Mouse (Mus musculus) MEL (cell line): ENCODE measurements around the gene Tex36. TPM values are rescaled to one million over a fixed set of nuclear protein-coding genes. Genes with fewer than 3 reads are reported as not detected.

Experiments
- DNase-seq: peaks from one replicate; pipeline ENCODE4 v3.0.0; 2011; ENCODE audit warnings: low read depth, low spot score
- H3K27ac ChIP-seq: 2 replicates; pipeline ENCODE4 v1.5.1; 2012; ENCODE audit warnings: low read depth, mild to moderate bottlenecking, control low read depth, low read length, moderate library complexity; ENCODE audit not compliant: control insufficient read depth
- H3K27me3 ChIP-seq, 2 experiments: fragments of 150-350 bp in 1 of 2; sonication (generic) in 1 of 2; 2 replicates each; pipeline ENCODE4 v1.6.1; 2012; ENCODE audit warnings: low read length in 2 of 2, mild to moderate bottlenecking in 2 of 2, improper control_type of control experiment in 1 of 2, moderate library complexity in 1 of 2; ENCODE audit not compliant: insufficient read depth in 2 of 2, control insufficient read depth in 1 of 2
- H3K36me3 ChIP-seq, 2 experiments: 2 replicates each; pipeline ENCODE4 v1.6.1; 2012 to 2014; ENCODE audit warnings: low read length in 2 of 2, improper control_type of control experiment in 1 of 2, inconsistent platforms in 1 of 2, mild to moderate bottlenecking in 1 of 2; ENCODE audit not compliant: insufficient read depth in 2 of 2, control insufficient read depth in 1 of 2
- H3K4me1 ChIP-seq, 2 experiments: fragments of 150-350 bp in 1 of 2; sonication (generic) in 1 of 2; 2 replicates each; pipeline ENCODE4 v1.6.1; 2012; ENCODE audit warnings: low read length in 2 of 2, improper control_type of control experiment in 1 of 2, mild to moderate bottlenecking in 1 of 2; ENCODE audit not compliant: insufficient read depth in 2 of 2, control insufficient read depth in 1 of 2
- H3K4me3 ChIP-seq, 2 experiments: fragments of 150-350 bp in 1 of 2; sonication (generic) in 1 of 2; 2 replicates each; pipeline ENCODE4 v1.5.1; 2012; ENCODE audit warnings: low read depth in 2 of 2, low read length in 2 of 2, mild to moderate bottlenecking in 2 of 2, moderate library complexity in 2 of 2, control low read depth in 1 of 2, improper control_type of control experiment in 1 of 2; ENCODE audit not compliant: control insufficient read depth in 1 of 2, insufficient read depth in 1 of 2
- H3K79me2 ChIP-seq: 2 replicates; pipeline ENCODE4 v1.6.1; 2012; ENCODE audit warnings: mild to moderate bottlenecking, low read length, moderate library complexity; ENCODE audit not compliant: control insufficient read depth, poor library complexity, insufficient read depth
- H3K9ac ChIP-seq: 2 replicates; pipeline ENCODE4 v1.6.1; 2012; ENCODE audit warnings: low read depth, mild to moderate bottlenecking, control low read depth, low read length, moderate library complexity; ENCODE audit not compliant: control insufficient read depth, poor library complexity, severe bottlenecking
- H3K9me3 ChIP-seq: fragments of 150-350 bp; sonication (generic); replicated peaks from 2 replicates; pipeline ENCODE4 v1.6.1; 2012; ENCODE audit warnings: mild to moderate bottlenecking, low read length, improper control_type of control experiment, moderate library complexity; ENCODE audit not compliant: insufficient read depth
- CHD2 ChIP-seq: IDR thresholded peaks from 2 replicates; pipeline ENCODE4 v1.6.1; 2011; ENCODE audit warnings: low read length, improper control_type of control experiment
- CTCF ChIP-seq, 3 experiments: IDR thresholded peaks in 2 of 3; conservative IDR thresholded peaks in 1 of 3; 2 replicates each; pipeline ENCODE4 v1.5.1; 2011 to 2012; ENCODE audit warnings: low read length in 3 of 3, low read depth in 2 of 3, mild to moderate bottlenecking in 2 of 3, improper control_type of control experiment in 1 of 3, inconsistent platforms in 1 of 3, mixed read lengths in 1 of 3, moderate library complexity in 1 of 3; ENCODE audit not compliant: control insufficient read depth in 1 of 3, insufficient read depth in 1 of 3, poor library complexity in 1 of 3, severe bottlenecking in 1 of 3
- E2F4 ChIP-seq: IDR thresholded peaks from 2 replicates; pipeline ENCODE4 v1.6.1; 2011; ENCODE audit warnings: low read depth, low read length, improper control_type of control experiment, borderline replicate concordance
- ELF1 ChIP-seq: IDR thresholded peaks from 2 replicates; pipeline ENCODE4 v1.6.1; 2014; ENCODE audit warnings: low read depth, mild to moderate bottlenecking, inconsistent platforms, low read length, improper control_type of control experiment, moderate library complexity
- EP300 ChIP-seq, 2 experiments: IDR thresholded peaks; 2 replicates each; pipeline ENCODE4 v1.6.1; 2011; ENCODE audit warnings: improper control_type of control experiment in 2 of 2, low read length in 2 of 2, low read depth in 1 of 2, mild to moderate bottlenecking in 1 of 2
- HCFC1 ChIP-seq: IDR thresholded peaks from 2 replicates; pipeline ENCODE4 v1.6.1; 2012; ENCODE audit warnings: low read depth, mild to moderate bottlenecking, inconsistent platforms, low read length, improper control_type of control experiment, moderate library complexity
- JUND ChIP-seq: IDR thresholded peaks from 2 replicates; pipeline ENCODE4 v1.6.1; 2011; ENCODE audit warnings: low read depth, mild to moderate bottlenecking, improper control_type of control experiment, low read length
- KAT2A ChIP-seq: conservative IDR thresholded peaks from 2 replicates; pipeline ENCODE4 v1.6.1; 2012; ENCODE audit warnings: low read depth, low read length, improper control_type of control experiment, inconsistent platforms
- MAFK ChIP-seq: IDR thresholded peaks from 2 replicates; pipeline ENCODE4 v1.6.1; 2011; ENCODE audit warnings: low read depth, mild to moderate bottlenecking, low read length, improper control_type of control experiment, borderline replicate concordance
- MEF2A ChIP-seq: IDR thresholded peaks from 2 replicates; pipeline ENCODE4 v1.6.1; 2014; ENCODE audit warnings: low read depth, mild to moderate bottlenecking, inconsistent platforms, low read length, improper control_type of control experiment; ENCODE audit not compliant: poor library complexity, insufficient replicate concordance, severe bottlenecking; ENCODE audit errors: extremely low read depth
- NELFE ChIP-seq: IDR thresholded peaks from 2 replicates; pipeline ENCODE4 v1.6.1; 2011; ENCODE audit warnings: low read depth, low read length, improper control_type of control experiment
- POLR2AphosphoS2 ChIP-seq: IDR thresholded peaks from 2 replicates; pipeline ENCODE4 v1.6.1; 2011; ENCODE audit warnings: low read length, improper control_type of control experiment
- POLR2AphosphoS5 ChIP-seq: IDR thresholded peaks from 2 replicates; pipeline ENCODE4 v1.6.1; 2012; ENCODE audit warnings: low read depth, borderline replicate concordance, mild to moderate bottlenecking, inconsistent platforms, low read length, moderate library complexity, mixed read lengths
- RCOR1 ChIP-seq: IDR thresholded peaks from 2 replicates; pipeline ENCODE4 v1.6.1; 2012; ENCODE audit warnings: low read depth, mild to moderate bottlenecking, inconsistent platforms, low read length, improper control_type of control experiment
- SIN3A ChIP-seq: IDR thresholded peaks from 2 replicates; pipeline ENCODE4 v1.6.1; 2012; ENCODE audit warnings: low read length, improper control_type of control experiment, inconsistent platforms
- TAL1 ChIP-seq: IDR thresholded peaks from 2 replicates; pipeline ENCODE4 v1.6.1; 2012; ENCODE audit warnings: mild to moderate bottlenecking, inconsistent platforms, low read length, moderate library complexity, mixed read lengths
- TCF12 ChIP-seq: IDR thresholded peaks from 2 replicates; pipeline ENCODE4 v1.6.1; 2014; ENCODE audit warnings: low read depth, mild to moderate bottlenecking, inconsistent platforms, low read length, improper control_type of control experiment, moderate library complexity
- ZKSCAN1 ChIP-seq: IDR thresholded peaks from 2 replicates; pipeline ENCODE4 v1.6.1; 2012; ENCODE audit warnings: low read depth, mild to moderate bottlenecking, inconsistent platforms, low read length, improper control_type of control experiment, moderate library complexity
- ZMIZ1 ChIP-seq: IDR thresholded peaks from 2 replicates; pipeline ENCODE4 v1.6.1; 2012; ENCODE audit warnings: low read depth, mild to moderate bottlenecking, inconsistent platforms, low read length, improper control_type of control experiment, moderate library complexity
- polyA plus RNA-seq, 2 experiments: library from polyadenylated mRNA; stranded (reverse) in 1 of 2; unstranded in 1 of 2; fragments of >175 nt in 1 of 2; fragments of >200 nt in 1 of 2; gene quantifications; 2 replicates each; pipeline versions ENCODE4 v1.2.1 to v1.2.4; 2012; ENCODE audit warnings: low replicate concordance in 2 of 2, low read depth in 1 of 2; ENCODE audit not compliant: insufficient read length in 2 of 2, insufficient read depth in 1 of 2, missing spikeins in 1 of 2
- total RNA-seq: library from RNA; depleted of rRNA; stranded (reverse); fragments of 300-350 nt; gene quantifications from 2 replicates; pipeline ENCODE4 v1.2.3, GENCODE M21; 2012

The Tex36 gene
- total and polyA plus RNA-seq, 3 experiments = not detected

DNA sequence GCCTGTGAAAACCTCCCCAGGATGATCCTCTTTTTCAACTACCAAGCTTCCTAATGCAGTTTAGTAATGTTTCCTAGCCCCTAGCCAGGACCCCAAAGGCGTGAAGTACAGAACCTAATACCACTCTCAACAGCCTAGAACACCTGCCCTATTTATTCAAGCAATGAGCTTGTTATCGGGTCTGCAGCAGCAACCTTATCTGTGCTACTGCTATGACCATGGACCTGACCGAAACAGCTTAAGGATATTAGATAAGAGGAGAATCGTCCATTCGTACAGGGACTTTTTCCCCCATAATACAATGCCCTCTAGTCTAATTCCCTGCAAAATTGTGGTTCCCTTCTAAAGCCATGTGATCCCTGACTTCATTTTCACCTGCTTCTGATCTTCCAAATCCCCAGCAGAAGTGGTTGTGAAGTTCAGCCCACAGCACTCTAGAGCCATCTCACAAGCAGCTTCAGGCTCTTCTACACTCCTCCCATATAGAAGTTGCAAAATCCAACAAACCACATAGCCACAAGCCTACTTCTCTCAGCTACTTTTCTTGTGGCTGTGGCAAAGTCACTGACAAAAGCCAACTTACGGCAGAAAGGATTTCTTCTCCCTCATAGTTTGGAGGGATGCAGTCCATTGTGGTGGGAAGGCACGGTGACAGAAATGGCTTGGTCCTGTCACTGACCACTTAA is 49.5 kb downstream of the Tex36 start (continued):
- TF ChIP-seq JUND (no peak), ZMIZ1 (no peak), EP300 (IDR thresholded peaks at IDR 0.05; ENCODE audit: low read depth in 1 of 2, low read length in 2 of 2) (peak; percentile 66 to 71; a peak in 3 of 4 replicates), SIN3A (no peak), E2F4 (no peak), CTCF (IDR thresholded peaks at IDR 0.05 in 2 of 3, conservative IDR thresholded peaks at IDR 0.05 in 1 of 3; ENCODE audit: control insufficient read depth in 1 of 3, insufficient read depth in 1 of 3, low read depth in 2 of 3, low read length in 3 of 3, poor library complexity in 1 of 3, severe bottlenecking in 1 of 3) (no peak)

DNA sequence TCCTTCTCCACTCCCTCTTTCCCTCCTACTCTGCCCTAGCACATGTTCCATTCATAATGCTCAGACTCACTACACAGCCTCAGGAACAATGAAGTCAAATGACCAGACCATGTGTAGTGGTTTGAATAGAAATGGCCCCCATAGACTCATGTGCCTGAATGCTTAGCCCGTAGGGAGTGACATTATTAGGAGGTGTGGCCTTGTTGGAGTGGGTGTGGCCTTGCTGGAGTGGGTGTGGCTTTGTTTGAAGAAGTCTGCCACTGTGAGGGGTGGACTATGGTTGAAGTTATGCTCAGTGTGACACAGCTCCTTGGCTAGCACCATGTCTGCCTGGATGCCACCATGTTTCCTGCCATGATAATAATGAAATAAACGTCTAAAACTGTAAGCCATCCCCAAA is 51.0 kb downstream of the Tex36 start:
- H3K27ac ChIP-seq = no peak overlapping the region
- no peaks in the 10 kb centered on the region; a peak in 2 of 4 replicates for H3K36me3 ChIP-seq
- no peaks in the 10 kb centered on the region; a peak in 2 of 4 replicates for H3K27me3 ChIP-seq
- H3K4me3 ChIP-seq = no peak overlapping the region
- no peak for TF ChIP-seq CHD2
- no peak for TF ChIP-seq TAL1
- no peak for TF ChIP-seq TCF12
- no peak for TF ChIP-seq POLR2AphosphoS2
- no peak for TF ChIP-seq NELFE
- TF ChIP-seq POLR2AphosphoS5 = no peak
- no peak for TF ChIP-seq KAT2A
- TF ChIP-seq MAFK = no peak
- no peak for TF ChIP-seq HCFC1
- TF ChIP-seq ZKSCAN1 = no peak
- H3K79me2 ChIP-seq = no peaks in the 10 kb centered on the region
- DNase-seq = peak; percentile 15
- peaks cover 5 to 9% of the 10 kb centered on the region in 2 experiments; a peak in 3 of 4 replicates for H3K4me1 ChIP-seq
- no peaks in the 10 kb centered on the region for H3K9me3 ChIP-seq
- no peak overlapping the region for H3K9ac ChIP-seq

GRCm38 (mm10) chr7:133548434-133548833 is 53.5 kb downstream of the Tex36 start:
- no peak for DNase-seq
- no peaks in the 10 kb centered on the region; a peak in 2 of 4 replicates for H3K36me3 ChIP-seq
- no peaks in the 10 kb centered on the region for H3K9me3 ChIP-seq
- H3K27me3 ChIP-seq = no peaks in the 10 kb centered on the region
- H3K9ac ChIP-seq = no peak overlapping the region
- H3K4me3 ChIP-seq = no peak overlapping the region
- TF ChIP-seq HCFC1 = no peak
- TF ChIP-seq SIN3A = no peak
- TF ChIP-seq RCOR1 = no peak
- no peak for TF ChIP-seq ELF1
- no peak for TF ChIP-seq MEF2A
- H3K27ac ChIP-seq = no peak overlapping the region
- no peaks in the 10 kb centered on the region for H3K79me2 ChIP-seq
- H3K4me1 ChIP-seq = peaks cover 5 to 9% of the 10 kb centered on the region in 2 experiments; a peak in 3 of 4 replicates
